Mouse (Mus musculus) MEL (cell line): ENCODE data around the gene Vmn1r54. TPM values are rescaled to one million over a fixed set of nuclear protein-coding genes. Genes with fewer than 3 reads are reported as not detected.
"Not testable (repeated sequence)": the region's sequence is repeated elsewhere in the genome, so short reads cannot be mapped to it uniquely, and the experiment has no call there.

Source experiments
- DNase-seq: peaks from one replicate; pipeline ENCODE4 v3.0.0; 2011; ENCODE audit warnings: low read depth, low spot score
- H3K27ac ChIP-seq: 2 replicates; pipeline ENCODE4 v1.5.1; 2012; ENCODE audit warnings: low read depth, mild to moderate bottlenecking, control low read depth, low read length, moderate library complexity; ENCODE audit not compliant: control insufficient read depth
- H3K27me3 ChIP-seq, 2 experiments: fragments of 150-350 bp in 1 of 2; sonication (generic) in 1 of 2; 2 replicates each; pipeline ENCODE4 v1.6.1; 2012; ENCODE audit warnings: low read length in 2 of 2, mild to moderate bottlenecking in 2 of 2, improper control_type of control experiment in 1 of 2, moderate library complexity in 1 of 2; ENCODE audit not compliant: insufficient read depth in 2 of 2, control insufficient read depth in 1 of 2
- H3K36me3 ChIP-seq, 2 experiments: 2 replicates each; pipeline ENCODE4 v1.6.1; 2012 to 2014; ENCODE audit warnings: low read length in 2 of 2, improper control_type of control experiment in 1 of 2, inconsistent platforms in 1 of 2, mild to moderate bottlenecking in 1 of 2; ENCODE audit not compliant: insufficient read depth in 2 of 2, control insufficient read depth in 1 of 2
- H3K4me1 ChIP-seq, 2 experiments: fragments of 150-350 bp in 1 of 2; sonication (generic) in 1 of 2; 2 replicates each; pipeline ENCODE4 v1.6.1; 2012; ENCODE audit warnings: low read length in 2 of 2, improper control_type of control experiment in 1 of 2, mild to moderate bottlenecking in 1 of 2; ENCODE audit not compliant: insufficient read depth in 2 of 2, control insufficient read depth in 1 of 2
- H3K4me3 ChIP-seq, 2 experiments: fragments of 150-350 bp in 1 of 2; sonication (generic) in 1 of 2; 2 replicates each; pipeline ENCODE4 v1.5.1; 2012; ENCODE audit warnings: low read depth in 2 of 2, low read length in 2 of 2, mild to moderate bottlenecking in 2 of 2, moderate library complexity in 2 of 2, control low read depth in 1 of 2, improper control_type of control experiment in 1 of 2; ENCODE audit not compliant: control insufficient read depth in 1 of 2, insufficient read depth in 1 of 2
- H3K79me2 ChIP-seq: 2 replicates; pipeline ENCODE4 v1.6.1; 2012; ENCODE audit warnings: mild to moderate bottlenecking, low read length, moderate library complexity; ENCODE audit not compliant: control insufficient read depth, poor library complexity, insufficient read depth
- H3K9ac ChIP-seq: 2 replicates; pipeline ENCODE4 v1.6.1; 2012; ENCODE audit warnings: low read depth, mild to moderate bottlenecking, control low read depth, low read length, moderate library complexity; ENCODE audit not compliant: control insufficient read depth, poor library complexity, severe bottlenecking
- H3K9me3 ChIP-seq: fragments of 150-350 bp; sonication (generic); replicated peaks from 2 replicates; pipeline ENCODE4 v1.6.1; 2012; ENCODE audit warnings: mild to moderate bottlenecking, low read length, improper control_type of control experiment, moderate library complexity; ENCODE audit not compliant: insufficient read depth
- CHD1 ChIP-seq: IDR thresholded peaks from 2 replicates; pipeline ENCODE4 v1.6.1; 2012; ENCODE audit warnings: low read depth, mild to moderate bottlenecking, inconsistent platforms, low read length, improper control_type of control experiment
- E2F4 ChIP-seq: IDR thresholded peaks from 2 replicates; pipeline ENCODE4 v1.6.1; 2011; ENCODE audit warnings: low read depth, low read length, improper control_type of control experiment, borderline replicate concordance
- ELF1 ChIP-seq: IDR thresholded peaks from 2 replicates; pipeline ENCODE4 v1.6.1; 2014; ENCODE audit warnings: low read depth, mild to moderate bottlenecking, inconsistent platforms, low read length, improper control_type of control experiment, moderate library complexity
- ETS1 ChIP-seq: IDR thresholded peaks from 2 replicates; pipeline ENCODE4 v1.6.1; 2012; ENCODE audit warnings: low read depth, mild to moderate bottlenecking, inconsistent platforms, low read length, improper control_type of control experiment, moderate library complexity
- GABPA ChIP-seq: IDR thresholded peaks from 2 replicates; pipeline ENCODE4 v1.6.1; 2012; ENCODE audit warnings: low read depth, mild to moderate bottlenecking, inconsistent platforms, low read length, improper control_type of control experiment, moderate library complexity
- GATA1 ChIP-seq: IDR thresholded peaks from 2 replicates; pipeline ENCODE4 v1.6.1; 2011; ENCODE audit warnings: low read depth, low read length, improper control_type of control experiment
- HCFC1 ChIP-seq: IDR thresholded peaks from 2 replicates; pipeline ENCODE4 v1.6.1; 2012; ENCODE audit warnings: low read depth, mild to moderate bottlenecking, inconsistent platforms, low read length, improper control_type of control experiment, moderate library complexity
- KAT2A ChIP-seq: conservative IDR thresholded peaks from 2 replicates; pipeline ENCODE4 v1.6.1; 2012; ENCODE audit warnings: low read depth, low read length, improper control_type of control experiment, inconsistent platforms
- MAX ChIP-seq: IDR thresholded peaks from 2 replicates; pipeline ENCODE4 v1.6.1; 2011; ENCODE audit warnings: low read length, improper control_type of control experiment
- MXI1 ChIP-seq: IDR thresholded peaks from 2 replicates; pipeline ENCODE4 v1.6.1; 2011; ENCODE audit warnings: mild to moderate bottlenecking, low read depth, low read length, improper control_type of control experiment
- MYB ChIP-seq: IDR thresholded peaks from 2 replicates; pipeline ENCODE4 v1.6.1; 2011; ENCODE audit warnings: mild to moderate bottlenecking, low read depth, low read length, improper control_type of control experiment
- NELFE ChIP-seq: IDR thresholded peaks from 2 replicates; pipeline ENCODE4 v1.6.1; 2011; ENCODE audit warnings: low read depth, low read length, improper control_type of control experiment
- POLR2AphosphoS2 ChIP-seq: IDR thresholded peaks from 2 replicates; pipeline ENCODE4 v1.6.1; 2011; ENCODE audit warnings: low read length, improper control_type of control experiment
- POLR2AphosphoS5 ChIP-seq: IDR thresholded peaks from 2 replicates; pipeline ENCODE4 v1.6.1; 2012; ENCODE audit warnings: low read depth, borderline replicate concordance, mild to moderate bottlenecking, inconsistent platforms, low read length, moderate library complexity, mixed read lengths
- RCOR1 ChIP-seq: IDR thresholded peaks from 2 replicates; pipeline ENCODE4 v1.6.1; 2012; ENCODE audit warnings: low read depth, mild to moderate bottlenecking, inconsistent platforms, low read length, improper control_type of control experiment
- SIN3A ChIP-seq: IDR thresholded peaks from 2 replicates; pipeline ENCODE4 v1.6.1; 2012; ENCODE audit warnings: low read length, improper control_type of control experiment, inconsistent platforms
- SMC3 ChIP-seq: IDR thresholded peaks from 2 replicates; pipeline ENCODE4 v1.6.1; 2011; ENCODE audit warnings: low read depth, low read length, improper control_type of control experiment
- UBTF ChIP-seq: IDR thresholded peaks from 2 replicates; pipeline ENCODE4 v1.6.1; 2012; ENCODE audit warnings: low read depth, mild to moderate bottlenecking, inconsistent platforms, low read length, improper control_type of control experiment, moderate library complexity, borderline replicate concordance; ENCODE audit not compliant: insufficient read depth
- polyA plus RNA-seq, 2 experiments: library from polyadenylated mRNA; stranded (reverse) in 1 of 2; unstranded in 1 of 2; fragments of >175 nt in 1 of 2; fragments of >200 nt in 1 of 2; gene quantifications; 2 replicates each; pipeline versions ENCODE4 v1.2.1 to v1.2.4; 2012; ENCODE audit warnings: low replicate concordance in 2 of 2, low read depth in 1 of 2; ENCODE audit not compliant: insufficient read length in 2 of 2, insufficient read depth in 1 of 2, missing spikeins in 1 of 2
- total RNA-seq: library from RNA; depleted of rRNA; stranded (reverse); fragments of 300-350 nt; gene quantifications from 2 replicates; pipeline ENCODE4 v1.2.3, GENCODE M21; 2012; rRNA removed

Gene Vmn1r54
- total RNA-seq (not detected in 2 replicates), polyA plus RNA-seq (not detected)

DNA sequence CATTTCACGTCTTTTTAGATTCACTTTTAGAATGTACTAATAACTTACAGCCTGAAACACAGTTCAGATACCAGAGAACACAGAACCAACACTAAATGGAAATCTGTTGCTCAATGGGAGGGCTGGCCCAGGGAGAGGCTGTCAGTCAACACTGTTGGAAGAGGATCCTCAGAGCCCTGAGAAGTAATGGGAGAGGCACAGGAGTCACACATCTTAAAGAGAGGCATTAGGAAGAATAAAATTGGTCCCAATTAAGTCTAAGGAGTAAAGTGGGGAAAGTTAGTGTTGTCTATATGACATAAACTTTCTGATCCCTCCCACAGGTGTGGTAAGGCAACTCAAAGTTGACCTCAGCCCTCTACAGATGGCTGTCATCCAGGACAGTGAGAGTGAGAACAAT lies at the start of gene Vmn1r54:
TSS of gene Vmn1r54 (plus strand) at position 301 of the 400 bp plus-strand sequence.
- no peaks in the 10 kb centered on the region for H3K4me1 ChIP-seq
- H3K9ac ChIP-seq, result no peak within 1 kb of the TSS
- TF ChIP-seq MYB, result no peak
- no peak for TF ChIP-seq KAT2A
- no peak for TF ChIP-seq E2F4
- no peak for TF ChIP-seq NELFE
- no peak for TF ChIP-seq ETS1
- no peak for TF ChIP-seq CHD1
- TF ChIP-seq MXI1, result no peak
- H3K27ac ChIP-seq, result no peak within 1 kb of the TSS
- no peaks in the 10 kb centered on the region for H3K27me3 ChIP-seq
- H3K36me3 ChIP-seq, result no peaks in the 10 kb centered on the region
- H3K79me2 ChIP-seq, result no peaks in the 10 kb centered on the region
- H3K9me3 ChIP-seq, result no peaks in the 10 kb centered on the region
- no peak for DNase-seq
- H3K4me3 ChIP-seq, result no peak within 1 kb of the TSS

DNA sequence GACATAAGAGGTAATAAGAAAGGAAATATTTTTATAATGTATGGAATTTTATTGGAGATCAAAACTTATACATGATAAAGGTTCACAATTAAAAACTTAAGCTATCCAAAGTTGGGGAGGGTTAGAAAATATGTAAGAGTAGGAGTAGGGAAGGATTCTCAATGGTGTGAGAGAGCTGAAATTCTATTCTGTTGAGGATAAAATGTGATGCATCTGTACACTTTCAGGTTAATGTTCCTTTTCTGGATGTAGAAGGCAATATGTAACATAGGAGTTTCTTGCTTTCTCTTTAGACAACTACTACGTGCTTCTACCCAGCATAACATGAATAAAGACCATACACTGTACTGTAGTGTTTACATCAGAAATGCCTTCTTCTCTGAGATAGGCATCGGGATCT lies 43.6 kb upstream of the Vmn1r54 start, which contains the start of gene V1ra8:
TSS of gene V1ra8 (plus strand) at position 301 of the 400 bp plus-strand sequence.
- H3K4me3 ChIP-seq, H3K9ac ChIP-seq, H3K27ac ChIP-seq, H3K4me1 ChIP-seq, H3K9me3 ChIP-seq, H3K27me3 ChIP-seq, H3K36me3 ChIP-seq, H3K79me2 ChIP-seq, DNase-seq: not testable (repeated sequence)

DNA sequence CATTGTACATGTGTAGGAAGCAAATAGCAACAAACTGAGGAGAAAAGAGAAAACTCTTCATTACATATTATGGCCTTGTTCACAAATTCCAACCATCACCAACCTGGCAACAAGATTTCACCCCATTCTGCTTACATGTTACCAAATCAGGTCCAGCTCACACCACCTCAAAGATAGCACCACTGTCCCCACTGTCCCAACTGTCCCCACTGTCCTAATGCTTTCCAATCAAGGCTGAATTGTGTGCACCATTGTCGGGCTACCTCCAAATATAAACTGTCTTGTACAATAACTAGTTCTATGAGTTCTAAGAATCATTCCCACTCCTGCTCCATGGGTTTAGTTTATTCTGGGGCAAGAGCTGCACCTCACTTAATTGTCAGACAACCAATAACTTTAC lies 21.8 kb upstream of the Vmn1r54 start, which contains the start of gene Vmn1r53:
TSS of gene Vmn1r53 (minus strand) at position 101 of the 400 bp plus-strand sequence.
- H3K4me1 ChIP-seq, result no peaks in the 10 kb centered on the region
- no peak for TF ChIP-seq POLR2AphosphoS2
- TF ChIP-seq RCOR1, result no peak
- no peak for TF ChIP-seq SMC3
- TF ChIP-seq E2F4, result no peak
- no peak for TF ChIP-seq UBTF
- TF ChIP-seq NELFE, result no peak
- no peak for TF ChIP-seq MAX
- TF ChIP-seq SIN3A, result no peak
- TF ChIP-seq GABPA, result no peak
- TF ChIP-seq POLR2AphosphoS5, result no peak
- no peak for TF ChIP-seq KAT2A
- no peak for TF ChIP-seq HCFC1
- TF ChIP-seq ELF1, result no peak
- TF ChIP-seq GATA1, result no peak
- no peaks in the 10 kb centered on the region for H3K36me3 ChIP-seq
- no peaks in the 10 kb centered on the region for H3K79me2 ChIP-seq
- no peaks in the 10 kb centered on the region for H3K27me3 ChIP-seq
- no peak for DNase-seq
- no peaks in the 10 kb centered on the region for H3K9me3 ChIP-seq
- no peak within 1 kb of the TSS for H3K4me3 ChIP-seq
- H3K27ac ChIP-seq, result no peak within 1 kb of the TSS
- H3K9ac ChIP-seq, result no peak within 1 kb of the TSS

DNA sequence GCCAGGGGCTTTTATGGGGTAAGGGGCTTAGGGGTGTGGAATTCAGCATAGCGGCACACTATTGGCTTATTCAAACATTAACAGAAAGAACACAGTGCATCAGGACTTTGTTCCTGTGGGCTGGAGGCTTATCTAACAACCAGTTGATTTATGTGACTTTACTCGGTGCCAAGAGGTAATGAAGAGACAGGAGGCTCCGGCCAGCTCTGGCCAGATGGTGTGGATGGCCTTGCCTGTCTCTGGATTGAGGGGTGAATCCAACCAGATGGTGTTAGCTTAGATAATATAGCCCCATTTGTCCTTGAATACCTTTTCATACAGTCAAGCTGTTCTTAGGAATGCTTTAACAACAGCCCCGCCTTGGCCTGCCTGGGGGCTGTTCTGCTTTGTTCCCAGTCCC lies 14.0 kb upstream of the Vmn1r54 start:
- not testable (repeated sequence) for DNase-seq, H3K27ac ChIP-seq, H3K36me3 ChIP-seq, H3K9me3 ChIP-seq, H3K4me1 ChIP-seq, H3K4me3 ChIP-seq, H3K79me2 ChIP-seq, H3K27me3 ChIP-seq, H3K9ac ChIP-seq
